Mouse (Mus musculus) myocyte (in vitro differentiated cells): ENCODE measurements at regions not wholly inside any gene's neighbourhood (a gene's known extent, or its start where the extent isn't known, plus 50 kb on each side); places are given as distances from the start of the nearest gene placed in this dataset.

Experiments
- MAX ChIP-seq: IDR thresholded peaks from one replicate; pipeline ENCODE4 v1.6.1; 2011; ENCODE audit warnings: low read depth, mild to moderate bottlenecking, control low read depth
- POLR2A ChIP-seq: IDR thresholded peaks from one replicate; pipeline ENCODE4 v1.6.1; 2011; ENCODE audit warnings: low read depth, mild to moderate bottlenecking, control low read depth, moderate library complexity; ENCODE audit not compliant: insufficient read length

DNA sequence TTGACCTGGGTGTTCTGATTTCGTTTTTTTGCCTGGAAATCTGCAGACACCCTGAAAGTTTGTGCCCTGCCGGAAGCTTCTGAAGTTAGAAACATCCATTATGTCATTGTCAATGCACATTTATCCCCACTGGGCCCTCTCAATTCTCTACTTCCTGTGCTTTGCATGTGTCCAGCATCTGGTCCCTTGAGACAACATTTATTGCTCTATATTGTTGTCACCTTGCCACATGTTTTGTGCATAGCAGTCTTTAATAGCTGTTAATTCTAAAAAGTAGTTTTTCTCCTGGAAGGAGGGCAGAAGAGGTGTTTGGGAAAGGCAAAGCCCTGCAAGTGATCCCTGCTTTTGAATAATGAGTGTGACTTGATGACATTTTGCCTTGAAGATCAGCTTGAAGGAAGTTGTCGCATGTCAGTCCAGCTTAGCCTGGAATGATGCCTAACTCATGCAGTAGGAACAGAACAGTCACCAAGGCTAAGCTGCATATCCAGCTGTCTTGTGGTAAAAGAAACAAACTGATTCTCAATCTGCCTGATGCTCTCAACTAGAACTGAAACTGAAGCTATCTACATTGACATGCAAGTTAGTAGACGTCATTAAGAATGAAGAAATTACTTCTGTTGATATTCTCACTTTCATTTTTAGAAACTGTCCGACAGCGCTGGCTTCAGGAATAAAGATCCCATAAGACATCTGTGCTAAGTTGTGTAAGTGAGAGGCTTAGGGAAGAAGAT is 152.9 kb downstream of the Gm9733 start:
- TF ChIP-seq POLR2A (no peak), MAX (no peak)
